Mouse (Mus musculus) olfactory bulb, adult 2 months (tissue): ENCODE measurements around the gene Nupr1l.

Source experiments
- CTCF ChIP-seq: fragments of 200-500 bp; IDR thresholded peaks from 2 replicates; pipeline ENCODE4 v1.5.1; 2012; ENCODE audit warnings: low read depth, mild to moderate bottlenecking, low read length, moderate library complexity; ENCODE audit not compliant: insufficient read depth
- POLR2A ChIP-seq: fragments of 200-500 bp; IDR thresholded peaks from 2 replicates; pipeline ENCODE4 v1.6.1; 2012; ENCODE audit warnings: mild to moderate bottlenecking, low read depth, low read length, moderate library complexity; ENCODE audit not compliant: insufficient read depth

- TF ChIP-seq CTCF = no peak
- no peak for TF ChIP-seq POLR2A
Observed at GRCm38 (mm10) chr5:129952143-129952542, 43.8 kb downstream of the Nupr1l start.
